Mouse (Mus musculus) kidney, adult 2 months (tissue): Measurements from ENCODE around the gene Kcnq1. TPM values are rescaled to one million over a fixed set of nuclear protein-coding genes. Genes with fewer than 3 reads are reported as not detected.

Experiments
- DNase-seq: peaks from one replicate; pipeline ENCODE4 v3.0.0; 2021
- H3K27ac ChIP-seq: fragments of 200-500 bp; 2 replicates; pipeline ENCODE4 v1.5.1; 2012; ENCODE audit warnings: low read depth, low read length, control low read depth, inconsistent platforms; ENCODE audit not compliant: insufficient read depth
- H3K27me3 ChIP-seq: fragments of 200-500 bp; replicated peaks from 2 replicates; pipeline ENCODE4 v1.6.1; 2012; ENCODE audit warnings: mild to moderate bottlenecking, moderate library complexity, low read length, inconsistent platforms; ENCODE audit not compliant: control insufficient read depth, insufficient read depth
- H3K36me3 ChIP-seq: fragments of 200-500 bp; 2 replicates; pipeline ENCODE4 v1.6.1; 2012; ENCODE audit warnings: mild to moderate bottlenecking, moderate library complexity, low read length, inconsistent platforms; ENCODE audit not compliant: control insufficient read depth, insufficient read depth
- H3K4me1 ChIP-seq: fragments of 200-500 bp; 2 replicates; pipeline ENCODE4 v1.6.1; 2011; ENCODE audit warnings: low read length; ENCODE audit not compliant: control insufficient read depth, insufficient read depth
- H3K4me3 ChIP-seq: fragments of 200-500 bp; 2 replicates; pipeline ENCODE4 v1.5.1; 2011; ENCODE audit warnings: mild to moderate bottlenecking, low read depth, low read length, control low read depth; ENCODE audit not compliant: insufficient read depth
- CTCF ChIP-seq: fragments of 200-500 bp; conservative IDR thresholded peaks from 2 replicates; pipeline ENCODE4 v1.5.1; 2011; ENCODE audit warnings: low read depth, mild to moderate bottlenecking, control low read depth, low read length, moderate library complexity, mixed read lengths; ENCODE audit not compliant: insufficient read depth, insufficient read length
- POLR2A ChIP-seq: fragments of 200-500 bp; IDR thresholded peaks from one replicate; pipeline ENCODE4 v1.6.1; 2011; ENCODE audit warnings: low read depth, low read length, control low read depth
- WGBS: fragments of 180-500 bp; shearing (Covaris S2); methylation state at CpG from one replicate; pipeline ENCODE4 v1.1.7; 2018; 5-methylcytosine and 5-hydroxymethylcytosine counted together
- polyA plus RNA-seq: library from polyadenylated mRNA; depleted of rRNA; stranded (reverse); fragments of >200 nt; gene quantifications from 2 replicates; pipeline ENCODE4 v1.2.3, GENCODE M21; 2012

Gene Kcnq1
- polyA plus RNA-seq, 1 experiment, result 24.0 TPM

DNA sequence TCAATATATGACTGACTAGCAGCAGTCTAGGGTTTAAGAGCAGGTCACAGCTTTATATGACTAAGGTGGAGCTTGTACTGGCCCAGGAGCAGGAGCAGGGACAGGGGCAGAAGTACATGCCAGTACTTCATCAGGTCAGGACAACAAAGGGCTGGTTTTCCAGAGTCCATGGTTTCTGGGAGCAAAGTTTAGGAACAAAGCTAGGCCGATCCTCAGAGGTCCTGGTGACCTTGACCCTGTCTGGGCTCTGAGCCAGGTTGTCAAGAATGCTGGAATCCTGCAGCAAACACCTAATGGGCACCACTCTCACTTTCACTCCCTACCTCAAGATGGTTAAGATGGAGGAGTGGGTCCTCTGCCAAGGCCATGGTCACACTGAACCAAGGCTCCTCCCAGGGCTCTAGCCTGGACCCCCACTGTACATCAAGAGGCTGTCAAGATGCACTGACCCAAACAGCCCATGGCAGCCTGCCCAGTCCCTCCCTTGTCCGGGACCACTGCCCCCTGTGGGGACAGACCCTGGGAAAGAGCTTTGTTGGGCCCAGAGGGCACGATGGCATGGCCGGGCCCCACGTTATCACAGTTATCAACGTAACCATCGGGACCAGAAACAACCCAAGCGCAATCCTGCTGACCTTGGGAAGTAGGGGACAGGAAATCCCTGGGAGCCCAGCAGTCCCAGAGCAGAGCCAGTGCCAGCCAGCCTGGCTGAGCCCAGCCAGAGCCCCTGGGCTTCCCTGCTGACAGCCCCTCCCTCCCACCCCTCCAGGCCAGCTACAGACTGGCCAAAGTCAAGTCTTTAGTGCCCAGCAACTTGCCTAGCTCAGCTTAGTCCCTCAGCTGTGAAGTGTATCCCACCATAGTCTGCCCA, 259.0 kb downstream of the Kcnq1 start:
- Histone ChIP-seq H3K27me3 (no peaks in the 10 kb centered on the region), H3K27ac (no peak overlapping the region), H3K36me3 (no peaks in the 10 kb centered on the region), H3K4me1 (0 out of 2 replicates have a peak, but pooled peaks cover 2% of the 10 kb centered on the region), H3K4me3 (no peak overlapping the region)
- TF ChIP-seq POLR2A (no peak), CTCF (no peak)
- DNase-seq, result peak; percentile 61
- WGBS, result 39% methylated on average over 8 of the region's 8 CpGs

DNA sequence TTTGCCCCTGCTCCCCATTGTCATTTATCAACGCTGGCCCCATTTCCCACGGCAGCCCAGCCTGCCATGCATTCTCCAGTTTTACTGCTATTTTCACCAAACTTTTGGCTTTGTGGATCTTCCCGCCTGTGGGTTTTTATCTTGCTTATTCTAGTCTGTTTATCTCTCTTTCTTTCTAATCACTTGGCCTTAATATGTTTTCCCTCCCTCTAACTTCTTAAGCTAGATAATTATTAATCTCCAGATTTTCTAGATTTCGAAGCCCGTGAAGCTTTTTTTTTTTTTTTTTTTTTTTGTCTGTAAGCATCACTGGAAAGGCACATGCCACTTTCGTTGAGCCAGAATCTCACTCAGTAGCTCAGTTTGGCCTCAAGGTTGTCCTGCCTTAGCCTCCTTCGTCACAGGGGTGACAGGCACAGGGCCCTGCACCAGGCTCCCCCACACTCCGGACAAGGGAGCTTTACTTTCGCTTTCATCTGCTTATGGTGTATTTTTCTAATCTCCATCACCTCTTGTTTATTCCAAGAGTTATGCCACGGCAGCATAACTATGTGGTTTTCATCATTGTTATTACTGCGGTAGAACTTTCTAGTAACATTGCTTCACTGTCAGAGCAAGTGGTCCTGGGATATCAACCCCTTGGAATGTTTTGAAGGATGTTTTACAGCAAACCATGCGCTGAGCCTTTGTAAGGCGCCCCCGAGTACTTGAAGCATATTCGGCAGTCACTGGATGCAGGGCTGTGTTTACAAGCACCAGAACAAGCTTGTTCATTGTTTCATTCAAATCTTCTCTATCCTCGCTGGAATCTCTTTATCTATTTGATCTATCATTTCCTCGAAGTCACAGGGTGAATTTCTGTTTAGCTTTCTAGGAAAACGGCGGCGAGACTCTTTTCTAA, 261.5 kb downstream of the Kcnq1 start:
- TF ChIP-seq POLR2A, result no peak
- TF ChIP-seq CTCF, result no peak
- H3K36me3 ChIP-seq, result no peaks in the 10 kb centered on the region
- 0 out of 2 replicates have a peak, but pooled peaks cover 2% of the 10 kb centered on the region for H3K4me1 ChIP-seq
- 38% methylated on average over 20 of the region's 20 CpGs for WGBS
- peak overlapping the region; percentile 25 for H3K4me3 ChIP-seq
- peak; percentile 32 for DNase-seq
- H3K27me3 ChIP-seq, result no peaks in the 10 kb centered on the region
- H3K27ac ChIP-seq, result no peak overlapping the region

DNA sequence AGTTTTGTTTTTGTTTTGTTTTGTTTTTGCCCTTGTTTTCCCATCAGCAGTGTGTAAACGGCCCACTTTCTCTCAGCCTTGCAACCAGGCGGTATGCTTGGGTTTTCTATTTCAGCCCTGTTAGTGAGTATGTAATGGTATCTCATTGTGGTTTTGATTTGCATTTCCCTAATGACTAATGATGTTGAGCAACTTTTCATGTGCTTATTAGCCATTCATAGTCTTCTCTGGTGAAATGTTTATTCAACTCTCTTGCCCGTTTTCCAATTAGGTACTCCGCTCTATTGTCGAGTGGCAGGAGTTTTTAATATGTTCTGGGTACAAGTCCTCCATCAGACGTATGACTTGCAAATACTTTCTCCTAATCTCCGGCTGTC, 262.1 kb downstream of the Kcnq1 start:
- DNase-seq, result no peak
- 62% methylated on average over 7 of the region's 7 CpGs for WGBS
- Histone ChIP-seq H3K27me3 (no peaks in the 10 kb centered on the region), H3K4me1 (0 out of 2 replicates have a peak, but pooled peaks cover 2% of the 10 kb centered on the region), H3K4me3 (no peak overlapping the region), H3K36me3 (no peaks in the 10 kb centered on the region), H3K27ac (no peak overlapping the region)
- TF ChIP-seq POLR2A, result no peak
- no peak for TF ChIP-seq CTCF

DNA sequence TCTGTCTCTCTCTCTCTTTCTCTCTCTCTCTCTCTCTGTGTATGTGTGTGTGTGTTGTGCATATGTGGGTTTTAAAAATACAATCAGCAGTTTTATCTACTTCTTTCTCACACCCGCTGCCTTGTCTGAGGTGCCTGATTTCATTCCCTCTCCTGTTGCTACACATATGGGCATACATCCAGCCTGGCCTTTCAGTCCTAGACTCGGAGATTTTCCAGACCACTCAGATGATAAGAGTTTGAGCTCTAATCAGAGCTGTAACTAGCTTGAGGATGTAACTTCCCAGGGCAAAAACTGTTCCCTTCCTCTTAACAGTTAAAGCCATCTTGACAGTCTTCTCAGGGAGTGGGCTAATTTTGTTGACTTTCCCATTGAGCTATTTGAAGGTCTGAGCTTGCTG, 265.2 kb downstream of the Kcnq1 start:
- H3K27ac ChIP-seq, result no peak overlapping the region
- DNase-seq, result no peak
- H3K4me3 ChIP-seq, result no peak overlapping the region
- TF ChIP-seq POLR2A (no peak), CTCF (no peak)
- no peaks in the 10 kb centered on the region for H3K36me3 ChIP-seq
- 81% methylated on average over 2 of the region's 2 CpGs for WGBS
- H3K4me1 ChIP-seq, result no peaks in the 10 kb centered on the region
- H3K27me3 ChIP-seq, result no peaks in the 10 kb centered on the region

DNA sequence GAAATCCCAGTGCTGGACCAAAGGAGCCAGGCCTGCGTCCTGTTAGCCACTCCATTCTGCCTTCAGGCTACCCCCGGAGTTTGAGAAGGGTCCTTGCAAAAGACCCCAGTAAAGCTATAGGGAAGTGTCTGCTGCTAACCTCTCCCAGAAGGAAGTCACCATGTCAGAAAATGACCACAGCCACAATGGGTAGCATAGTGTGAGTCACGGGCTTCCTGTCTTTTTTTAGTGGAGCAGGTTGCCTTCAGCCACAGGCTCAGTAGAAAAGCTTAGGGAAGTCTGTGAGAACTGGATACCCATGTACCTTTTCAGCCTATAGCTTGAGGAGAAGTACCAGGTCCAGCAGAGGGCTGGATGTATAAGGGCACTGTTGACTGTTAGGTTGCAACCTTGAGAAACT, 267.1 kb downstream of the Kcnq1 start:
- Histone ChIP-seq H3K36me3 (no peaks in the 10 kb centered on the region), H3K27me3 (no peaks in the 10 kb centered on the region), H3K4me1 (no peaks in the 10 kb centered on the region), H3K27ac (no peak overlapping the region), H3K4me3 (no peak overlapping the region)
- 87% methylated on average over 3 of the region's 3 CpGs for WGBS
- TF ChIP-seq POLR2A (no peak), CTCF (no peak)
- no peak for DNase-seq

DNA sequence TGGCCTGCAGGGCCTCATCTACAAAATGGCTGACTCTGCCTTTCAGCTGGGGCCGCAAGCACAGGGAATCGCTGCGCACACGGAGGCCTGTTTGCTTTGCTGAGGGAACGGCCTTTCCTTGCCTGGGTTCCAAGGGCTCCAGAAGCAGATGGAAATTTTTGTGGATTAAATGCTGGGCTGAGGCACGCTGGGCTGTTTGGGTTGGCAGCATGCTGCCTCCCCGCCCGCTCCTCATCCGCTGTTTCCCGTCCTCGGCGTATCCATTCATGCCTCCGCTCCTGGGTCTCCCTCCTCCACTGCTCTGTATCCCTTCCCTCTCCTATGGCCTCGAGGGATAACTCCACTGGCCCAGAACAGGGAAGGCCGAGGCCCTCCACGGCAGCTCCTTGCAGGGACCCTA, 269.8 kb downstream of the Kcnq1 start:
- Histone ChIP-seq H3K4me1 (no peaks in the 10 kb centered on the region), H3K27me3 (no peaks in the 10 kb centered on the region), H3K4me3 (no peak overlapping the region), H3K36me3 (no peaks in the 10 kb centered on the region), H3K27ac (no peak overlapping the region)
- no peak for TF ChIP-seq POLR2A
- TF ChIP-seq CTCF, result no peak
- 71% methylated on average over 16 of the region's 16 CpGs for WGBS
- peak; percentile 47 for DNase-seq

DNA sequence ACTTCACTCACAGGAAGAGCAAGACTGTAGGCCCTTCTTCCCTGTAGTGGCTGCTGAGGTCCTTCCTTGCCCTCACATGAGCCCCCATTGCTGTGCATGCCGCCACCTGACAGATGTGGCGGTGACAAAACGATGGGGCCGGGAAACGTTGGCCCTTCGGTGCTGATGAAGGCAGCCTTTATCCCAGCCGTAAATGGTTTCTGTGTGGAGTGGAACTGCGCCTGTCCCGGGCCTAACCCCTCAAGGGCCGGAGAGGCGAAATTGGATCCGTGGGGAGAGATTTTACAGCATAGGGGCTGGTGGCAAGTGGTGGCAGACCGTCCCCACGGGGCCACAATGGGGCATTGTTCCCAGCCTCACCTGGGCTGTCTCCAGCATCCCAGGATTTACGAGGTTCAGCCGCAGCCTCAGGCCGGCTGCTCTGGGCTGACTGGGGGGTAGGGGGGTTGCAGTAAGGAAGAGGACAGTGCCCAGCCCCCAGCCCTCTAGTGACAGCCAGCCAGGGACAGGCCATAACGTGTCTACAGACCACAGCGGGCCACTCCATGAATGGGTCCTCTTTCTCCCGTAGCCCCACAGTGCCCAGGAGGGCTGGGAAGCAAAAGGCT, 274.4 kb downstream of the Kcnq1 start:
- H3K27ac ChIP-seq, result no peak overlapping the region
- no peaks in the 10 kb centered on the region for H3K36me3 ChIP-seq
- TF ChIP-seq POLR2A, result no peak
- no peak for TF ChIP-seq CTCF
- 79% methylated on average over 20 of the region's 20 CpGs for WGBS
- H3K4me1 ChIP-seq, result no peaks in the 10 kb centered on the region
- H3K27me3 ChIP-seq, result no peaks in the 10 kb centered on the region
- DNase-seq, result no peak
- H3K4me3 ChIP-seq, result no peak overlapping the region
